Mouse (Mus musculus) MEL (cell line): Measurements from ENCODE around the gene Armh4. TPM values are rescaled to one million over a fixed set of nuclear protein-coding genes. Genes with fewer than 3 reads are reported as not detected.

ENCODE experiments used
- DNase-seq: peaks from one replicate; pipeline ENCODE4 v3.0.0; 2011; ENCODE audit warnings: low read depth, low spot score
- H3K27ac ChIP-seq: 2 replicates; pipeline ENCODE4 v1.5.1; 2012; ENCODE audit warnings: low read depth, mild to moderate bottlenecking, control low read depth, low read length, moderate library complexity; ENCODE audit not compliant: control insufficient read depth
- H3K27me3 ChIP-seq, 2 experiments: fragments of 150-350 bp in 1 of 2; sonication (generic) in 1 of 2; 2 replicates each; pipeline ENCODE4 v1.6.1; 2012; ENCODE audit warnings: low read length in 2 of 2, mild to moderate bottlenecking in 2 of 2, improper control_type of control experiment in 1 of 2, moderate library complexity in 1 of 2; ENCODE audit not compliant: insufficient read depth in 2 of 2, control insufficient read depth in 1 of 2
- H3K36me3 ChIP-seq, 2 experiments: 2 replicates each; pipeline ENCODE4 v1.6.1; 2012 to 2014; ENCODE audit warnings: low read length in 2 of 2, improper control_type of control experiment in 1 of 2, inconsistent platforms in 1 of 2, mild to moderate bottlenecking in 1 of 2; ENCODE audit not compliant: insufficient read depth in 2 of 2, control insufficient read depth in 1 of 2
- H3K4me1 ChIP-seq, 2 experiments: fragments of 150-350 bp in 1 of 2; sonication (generic) in 1 of 2; 2 replicates each; pipeline ENCODE4 v1.6.1; 2012; ENCODE audit warnings: low read length in 2 of 2, improper control_type of control experiment in 1 of 2, mild to moderate bottlenecking in 1 of 2; ENCODE audit not compliant: insufficient read depth in 2 of 2, control insufficient read depth in 1 of 2
- H3K4me3 ChIP-seq, 2 experiments: fragments of 150-350 bp in 1 of 2; sonication (generic) in 1 of 2; 2 replicates each; pipeline ENCODE4 v1.5.1; 2012; ENCODE audit warnings: low read depth in 2 of 2, low read length in 2 of 2, mild to moderate bottlenecking in 2 of 2, moderate library complexity in 2 of 2, control low read depth in 1 of 2, improper control_type of control experiment in 1 of 2; ENCODE audit not compliant: control insufficient read depth in 1 of 2, insufficient read depth in 1 of 2
- H3K79me2 ChIP-seq: 2 replicates; pipeline ENCODE4 v1.6.1; 2012; ENCODE audit warnings: mild to moderate bottlenecking, low read length, moderate library complexity; ENCODE audit not compliant: control insufficient read depth, poor library complexity, insufficient read depth
- H3K9ac ChIP-seq: 2 replicates; pipeline ENCODE4 v1.6.1; 2012; ENCODE audit warnings: low read depth, mild to moderate bottlenecking, control low read depth, low read length, moderate library complexity; ENCODE audit not compliant: control insufficient read depth, poor library complexity, severe bottlenecking
- H3K9me3 ChIP-seq: fragments of 150-350 bp; sonication (generic); replicated peaks from 2 replicates; pipeline ENCODE4 v1.6.1; 2012; ENCODE audit warnings: mild to moderate bottlenecking, low read length, improper control_type of control experiment, moderate library complexity; ENCODE audit not compliant: insufficient read depth
- CHD1 ChIP-seq: IDR thresholded peaks from 2 replicates; pipeline ENCODE4 v1.6.1; 2012; ENCODE audit warnings: low read depth, mild to moderate bottlenecking, inconsistent platforms, low read length, improper control_type of control experiment
- CTCF ChIP-seq, 3 experiments: IDR thresholded peaks in 2 of 3; conservative IDR thresholded peaks in 1 of 3; 2 replicates each; pipeline ENCODE4 v1.5.1; 2011 to 2012; ENCODE audit warnings: low read length in 3 of 3, low read depth in 2 of 3, mild to moderate bottlenecking in 2 of 3, improper control_type of control experiment in 1 of 3, inconsistent platforms in 1 of 3, mixed read lengths in 1 of 3, moderate library complexity in 1 of 3; ENCODE audit not compliant: control insufficient read depth in 1 of 3, insufficient read depth in 1 of 3, poor library complexity in 1 of 3, severe bottlenecking in 1 of 3
- E2F4 ChIP-seq: IDR thresholded peaks from 2 replicates; pipeline ENCODE4 v1.6.1; 2011; ENCODE audit warnings: low read depth, low read length, improper control_type of control experiment, borderline replicate concordance
- EP300 ChIP-seq, 2 experiments: IDR thresholded peaks; 2 replicates each; pipeline ENCODE4 v1.6.1; 2011; ENCODE audit warnings: improper control_type of control experiment in 2 of 2, low read length in 2 of 2, low read depth in 1 of 2, mild to moderate bottlenecking in 1 of 2
- ETS1 ChIP-seq: IDR thresholded peaks from 2 replicates; pipeline ENCODE4 v1.6.1; 2012; ENCODE audit warnings: low read depth, mild to moderate bottlenecking, inconsistent platforms, low read length, improper control_type of control experiment, moderate library complexity
- GABPA ChIP-seq: IDR thresholded peaks from 2 replicates; pipeline ENCODE4 v1.6.1; 2012; ENCODE audit warnings: low read depth, mild to moderate bottlenecking, inconsistent platforms, low read length, improper control_type of control experiment, moderate library complexity
- GATA1 ChIP-seq: IDR thresholded peaks from 2 replicates; pipeline ENCODE4 v1.6.1; 2011; ENCODE audit warnings: low read depth, low read length, improper control_type of control experiment
- HCFC1 ChIP-seq: IDR thresholded peaks from 2 replicates; pipeline ENCODE4 v1.6.1; 2012; ENCODE audit warnings: low read depth, mild to moderate bottlenecking, inconsistent platforms, low read length, improper control_type of control experiment, moderate library complexity
- MAFK ChIP-seq: IDR thresholded peaks from 2 replicates; pipeline ENCODE4 v1.6.1; 2011; ENCODE audit warnings: low read depth, mild to moderate bottlenecking, low read length, improper control_type of control experiment, borderline replicate concordance
- MEF2A ChIP-seq: IDR thresholded peaks from 2 replicates; pipeline ENCODE4 v1.6.1; 2014; ENCODE audit warnings: low read depth, mild to moderate bottlenecking, inconsistent platforms, low read length, improper control_type of control experiment; ENCODE audit not compliant: poor library complexity, insufficient replicate concordance, severe bottlenecking; ENCODE audit errors: extremely low read depth
- MYB ChIP-seq: IDR thresholded peaks from 2 replicates; pipeline ENCODE4 v1.6.1; 2011; ENCODE audit warnings: mild to moderate bottlenecking, low read depth, low read length, improper control_type of control experiment
- MYC ChIP-seq: IDR thresholded peaks from 2 replicates; pipeline ENCODE4 v1.6.1; 2011; ENCODE audit warnings: low read depth, mild to moderate bottlenecking, low read length, improper control_type of control experiment, moderate library complexity
- RAD21 ChIP-seq: IDR thresholded peaks from 2 replicates; pipeline ENCODE4 v1.6.1; 2011; ENCODE audit warnings: mild to moderate bottlenecking, low read depth, low read length, improper control_type of control experiment
- RCOR1 ChIP-seq: IDR thresholded peaks from 2 replicates; pipeline ENCODE4 v1.6.1; 2012; ENCODE audit warnings: low read depth, mild to moderate bottlenecking, inconsistent platforms, low read length, improper control_type of control experiment
- TAL1 ChIP-seq: IDR thresholded peaks from 2 replicates; pipeline ENCODE4 v1.6.1; 2012; ENCODE audit warnings: mild to moderate bottlenecking, inconsistent platforms, low read length, moderate library complexity, mixed read lengths
- TBP ChIP-seq: IDR thresholded peaks from 2 replicates; pipeline ENCODE4 v1.8.0; 2011; ENCODE audit warnings: low read depth, low read length, improper control_type of control experiment
- TCF12 ChIP-seq: IDR thresholded peaks from 2 replicates; pipeline ENCODE4 v1.6.1; 2014; ENCODE audit warnings: low read depth, mild to moderate bottlenecking, inconsistent platforms, low read length, improper control_type of control experiment, moderate library complexity
- UBTF ChIP-seq: IDR thresholded peaks from 2 replicates; pipeline ENCODE4 v1.6.1; 2012; ENCODE audit warnings: low read depth, mild to moderate bottlenecking, inconsistent platforms, low read length, improper control_type of control experiment, moderate library complexity, borderline replicate concordance; ENCODE audit not compliant: insufficient read depth
- USF2 ChIP-seq, 2 experiments: IDR thresholded peaks; 2 replicates each; pipeline ENCODE4 v1.6.1; 2011 to 2012; ENCODE audit warnings: improper control_type of control experiment in 2 of 2, low read length in 2 of 2, borderline replicate concordance in 1 of 2, inconsistent platforms in 1 of 2, low read depth in 1 of 2, mild to moderate bottlenecking in 1 of 2; ENCODE audit not compliant: insufficient read depth in 1 of 2
- ZC3H11A ChIP-seq: IDR thresholded peaks from 2 replicates; pipeline ENCODE4 v1.6.1; 2012; ENCODE audit warnings: low read depth, mild to moderate bottlenecking, inconsistent platforms, low read length, improper control_type of control experiment
- ZMIZ1 ChIP-seq: IDR thresholded peaks from 2 replicates; pipeline ENCODE4 v1.6.1; 2012; ENCODE audit warnings: low read depth, mild to moderate bottlenecking, inconsistent platforms, low read length, improper control_type of control experiment, moderate library complexity
- polyA plus RNA-seq, 2 experiments: library from polyadenylated mRNA; stranded (reverse) in 1 of 2; unstranded in 1 of 2; fragments of >175 nt in 1 of 2; fragments of >200 nt in 1 of 2; gene quantifications; 2 replicates each; pipeline versions ENCODE4 v1.2.1 to v1.2.4; 2012; ENCODE audit warnings: low replicate concordance in 2 of 2, low read depth in 1 of 2; ENCODE audit not compliant: insufficient read length in 2 of 2, insufficient read depth in 1 of 2, missing spikeins in 1 of 2
- total RNA-seq: library from RNA; depleted of rRNA; stranded (reverse); fragments of 300-350 nt; gene quantifications from 2 replicates; pipeline ENCODE4 v1.2.3, GENCODE M21; 2012

The Armh4 gene
- total and polyA plus RNA-seq, 3 experiments: not detected

DNA sequence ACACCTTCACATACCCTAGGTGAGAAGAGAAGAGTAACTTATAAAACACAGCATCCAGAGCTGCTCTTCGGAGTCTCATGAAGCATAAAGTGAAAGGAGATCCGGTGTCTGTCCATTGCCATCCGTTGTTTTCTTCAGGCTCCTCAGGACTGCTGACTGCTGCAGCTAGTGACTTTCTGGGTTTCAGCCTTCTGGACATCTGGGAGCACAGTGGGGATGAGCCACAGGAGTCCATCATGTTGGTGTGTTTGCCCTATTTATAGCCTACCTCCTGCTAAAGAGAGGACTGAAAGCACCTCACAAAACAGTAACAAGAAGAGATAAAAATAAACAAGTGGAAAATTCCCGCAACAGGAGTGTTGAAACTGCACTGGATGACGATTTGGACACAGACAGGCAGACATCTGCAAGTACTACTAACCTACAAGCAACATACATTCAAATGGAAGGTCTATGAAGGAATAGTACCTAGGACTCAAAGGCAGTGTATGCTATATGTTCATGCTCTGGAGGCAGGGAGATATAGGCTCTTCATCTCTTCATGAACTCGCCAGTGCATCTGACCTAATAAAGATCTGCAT, 39.1 kb downstream of the Armh4 start:
- DNase-seq: no peak
- no peaks in the 10 kb centered on the region for H3K27me3 ChIP-seq
- H3K9me3 ChIP-seq: no peaks in the 10 kb centered on the region
- H3K36me3 ChIP-seq: no peaks in the 10 kb centered on the region
- no peak overlapping the region for H3K9ac ChIP-seq
- H3K4me1 ChIP-seq: no peaks in the 10 kb centered on the region
- H3K4me3 ChIP-seq: no peak overlapping the region
- no peaks in the 10 kb centered on the region for H3K79me2 ChIP-seq
- no peak overlapping the region for H3K27ac ChIP-seq
- TF ChIP-seq USF2 (IDR thresholded peaks at IDR 0.05; ENCODE audit: borderline replicate concordance in 1 of 2, insufficient read depth in 1 of 2, low read depth in 1 of 2, low read length in 2 of 2) (no peak), GATA1 (no peak)
- TF ChIP-seq, all 39 proteins: peak for 0

DNA sequence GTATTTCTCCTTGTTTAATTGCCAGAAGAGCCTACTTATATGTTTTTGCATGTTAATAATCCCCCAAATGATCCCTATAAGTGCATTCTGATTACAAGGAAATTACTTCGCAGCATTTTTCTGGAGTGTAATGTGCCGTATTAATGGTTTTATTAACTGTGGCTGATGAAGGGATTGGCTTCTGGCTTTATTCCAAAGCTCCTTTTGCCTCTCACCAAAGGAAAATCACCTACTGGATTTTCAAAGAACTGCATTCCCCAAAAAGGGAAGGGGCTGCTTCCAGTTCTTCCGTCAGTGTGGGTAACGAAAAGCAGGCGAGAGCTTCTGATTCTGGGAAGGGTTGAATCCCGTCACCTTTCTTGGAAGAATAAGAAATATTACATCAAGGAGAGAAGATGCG, 43.9 kb downstream of the Armh4 start:
- H3K4me1 ChIP-seq: no peaks in the 10 kb centered on the region
- no peak for DNase-seq
- H3K27me3 ChIP-seq: no peaks in the 10 kb centered on the region

DNA sequence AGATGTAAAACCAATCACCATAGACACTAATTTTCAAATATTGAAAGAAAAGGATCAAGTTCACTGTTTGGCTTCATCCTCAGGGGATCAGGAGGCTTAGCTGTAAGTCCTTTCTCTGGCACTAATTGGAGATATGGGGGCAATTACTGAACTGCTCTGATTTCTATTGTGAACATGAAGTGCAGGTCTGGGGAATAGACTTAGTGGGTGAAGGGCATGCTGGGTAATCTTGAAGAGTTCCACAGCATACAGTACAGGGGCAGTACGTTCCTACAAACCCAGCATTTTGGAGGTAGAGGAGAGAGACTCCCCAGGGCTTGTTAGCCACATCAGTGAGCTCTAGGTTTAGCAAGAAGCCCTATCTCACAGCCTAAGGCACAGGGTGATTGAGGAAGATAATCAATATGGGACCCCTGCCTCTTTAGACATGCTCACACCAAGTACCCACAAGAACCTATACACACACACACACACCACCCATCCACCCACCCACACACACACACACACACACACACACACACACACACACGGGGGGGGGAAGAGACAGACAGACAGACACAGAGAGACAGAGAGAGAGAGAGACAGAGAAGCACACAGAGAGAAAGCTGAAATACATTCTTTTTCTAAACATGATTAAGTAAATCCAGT, 44.6 kb downstream of the Armh4 start:
- DNase-seq: no peak
- H3K36me3 ChIP-seq: no peaks in the 10 kb centered on the region

More for the DNA sequence above, 43.9 kb downstream of the Armh4 start:
- Histone ChIP-seq H3K4me3 (no peak overlapping the region), H3K9ac (no peak overlapping the region), H3K36me3 (no peaks in the 10 kb centered on the region), H3K27ac (no peak overlapping the region), H3K79me2 (no peaks in the 10 kb centered on the region), H3K9me3 (no peaks in the 10 kb centered on the region)
- TF ChIP-seq CTCF (IDR thresholded peaks at IDR 0.05 in 2 of 3, conservative IDR thresholded peaks at IDR 0.05 in 1 of 3; ENCODE audit: control insufficient read depth in 1 of 3, insufficient read depth in 1 of 3, low read depth in 2 of 3, low read length in 3 of 3, poor library complexity in 1 of 3, severe bottlenecking in 1 of 3) (no peak), RAD21 (no peak)

More for the DNA sequence above, 44.6 kb downstream of the Armh4 start:
- no peaks in the 10 kb centered on the region for H3K9me3 ChIP-seq
- H3K27ac ChIP-seq: no peak overlapping the region
- H3K27me3 ChIP-seq: no peaks in the 10 kb centered on the region
- TF ChIP-seq UBTF (no peak), ETS1 (no peak), HCFC1 (no peak), ZMIZ1 (no peak), ZC3H11A (no peak), MAFK (no peak), RAD21 (no peak), E2F4 (no peak), TCF12 (no peak), MYB (no peak), EP300 (IDR thresholded peaks at IDR 0.05; ENCODE audit: low read depth in 1 of 2, low read length in 2 of 2) (no peak), MEF2A (no peak), RCOR1 (no peak), GABPA (no peak), MYC (no peak), TAL1 (no peak), CHD1 (no peak), TBP (no peak)
- TF ChIP-seq, all 39 proteins: peak for 0
- Histone ChIP-seq H3K9ac (no peak overlapping the region), H3K79me2 (no peaks in the 10 kb centered on the region), H3K4me1 (no peaks in the 10 kb centered on the region), H3K4me3 (no peak overlapping the region)
